Mouse (Mus musculus) spleen, adult 12 weeks (tissue): ENCODE results near the gene Dstyk.

Source experiments
- DNase-seq: peaks from one replicate; pipeline ENCODE4 v3.0.0; 2022; ENCODE audit warnings: low spot score

Gene Dstyk

DNA sequence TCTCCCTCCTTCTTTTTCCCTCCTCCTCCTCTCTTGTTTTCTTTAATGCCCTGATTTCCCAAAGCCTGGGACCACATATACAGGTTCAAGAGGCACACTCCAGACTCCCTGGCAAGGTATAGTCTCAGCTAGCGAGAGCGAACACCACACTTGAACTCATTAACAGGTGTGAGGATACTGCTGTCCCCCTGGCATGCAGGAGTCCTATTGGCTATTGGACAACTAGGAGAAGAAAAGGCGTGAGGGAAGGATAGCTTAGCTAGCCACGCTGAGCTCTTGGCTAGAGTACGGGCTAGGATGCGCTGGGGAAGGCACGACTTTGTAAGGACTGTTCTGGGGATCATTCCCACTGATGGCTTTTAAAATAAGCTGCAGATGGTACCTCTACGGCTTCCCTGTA, 94.8 kb downstream of the Dstyk start:
- DNase-seq, result no peak

DNA sequence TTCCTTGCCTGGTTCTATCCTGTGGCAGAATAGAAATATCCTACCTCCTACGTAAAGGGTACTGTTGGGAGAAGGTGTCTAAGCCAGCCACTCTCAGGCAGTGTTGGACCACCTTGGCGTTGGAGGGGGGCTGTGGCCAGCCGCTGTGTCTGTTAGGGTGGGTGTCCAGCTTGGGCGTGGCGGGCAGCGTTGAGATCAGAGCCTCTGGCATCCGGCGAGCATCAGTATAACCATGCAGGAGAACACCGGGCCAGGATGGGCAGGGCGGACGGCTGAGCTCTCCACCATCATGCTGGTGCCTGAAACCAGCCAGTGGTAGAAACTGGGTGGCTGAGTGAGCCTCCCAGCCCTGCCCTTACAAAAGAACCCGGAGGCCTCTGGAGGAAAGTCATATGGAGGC, 98.0 kb downstream of the Dstyk start:
- DNase-seq, result no peak
